Mouse (Mus musculus) heart, adult 2 months (tissue): Measurements from ENCODE around the gene Ntf5.

Experiments
- CTCF ChIP-seq: fragments of 200-600 bp; IDR thresholded peaks from 2 replicates; pipeline ENCODE4 v1.8.1; 2022; ENCODE audit warnings: antibody characterized with exemption, mild to moderate bottlenecking, moderate library complexity
- POLR2A ChIP-seq: fragments of 200-500 bp; IDR thresholded peaks from 2 replicates; pipeline ENCODE4 v1.6.1; 2011; ENCODE audit warnings: mild to moderate bottlenecking, low read depth, low read length, control low read depth; ENCODE audit not compliant: insufficient read depth

DNA sequence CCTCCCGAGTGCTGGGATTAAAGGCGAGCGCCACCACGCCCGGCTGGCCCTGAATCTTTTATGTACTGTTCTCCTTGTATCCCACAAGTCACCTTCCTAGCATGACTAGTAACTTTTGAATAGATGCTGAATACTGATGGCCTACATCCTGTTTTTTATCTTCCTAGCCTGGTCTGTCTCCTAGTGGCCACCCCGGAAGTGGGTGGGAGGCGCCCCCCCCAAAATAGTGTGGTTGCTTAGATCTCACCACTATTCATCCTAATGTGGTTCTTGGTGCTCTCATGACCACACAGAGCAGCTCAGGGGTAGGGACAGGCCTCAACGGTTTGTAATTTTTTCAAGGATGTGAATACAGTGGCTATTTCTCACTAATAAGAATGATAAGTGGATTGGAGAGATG lies 38.9 kb upstream of the Ntf5 start:
- TF ChIP-seq CTCF (no peak), POLR2A (no peak)
